8 mouse cellular contexts compared by ENCODE assay signal in genomic region chr6:121635878-121636371, GRCm38 (mm10). TPM values are rescaled to one million over a fixed set of nuclear protein-coding genes. Genes with fewer than 3 reads are reported as not detected.
DNase-seq lines count a peak whose midpoint lies in the region; ATAC-seq and TF ChIP-seq lines count a peak whose summit lies in the region.

No protein-coding gene starts in this region.

- H3K4me2 ChIP-seq in hindbrain, postnatal 0 days (ENCODE audit: low read depth, low read length), result peak overlapping the region; percentile 53
- H3K4me2 ChIP-seq in limb, embryonic 11.5 days (ENCODE audit: low read depth, severe bottlenecking), result peak overlapping the region; percentile 21; the same call in 1 of the 2 replicates
- peak overlapping the region; percentile 53 for H3K4me2 ChIP-seq in neural tube, embryonic 15.5 days

- no peak for TF ChIP-seq CTCF in hindbrain, postnatal 0 days (IDR thresholded peaks at IDR 0.05; ENCODE audit: low read depth)

- peak; percentile 7 for DNase-seq in layer of hippocampus, adult 11-12 months (ENCODE audit: low spot score)
- DNase-seq in layer of hippocampus, adult 9-10 months (ENCODE audit: low spot score), result no peak
- peak; percentile 67 for DNase-seq in embryo, embryonic 11 days
- DNase-seq in hindbrain, postnatal 0 days (ENCODE audit: low spot score), result peak; percentile 28
- DNase-seq in limb, embryonic 11.5 days (ENCODE audit: low spot score), result peak; percentile 63
- DNase-seq in natural killer cell, adult 2 months (ENCODE audit: low spot score in 2 of 2), result no peak
- no peak for DNase-seq in spleen, postnatal 14 days (ENCODE audit: low spot score in 2 of 2)

- H3K36me3 ChIP-seq in hindbrain, postnatal 0 days (ENCODE audit: insufficient read depth, low read length), result no peaks in the 10 kb centered on the region
- H3K36me3 ChIP-seq in limb, embryonic 11.5 days (ENCODE audit: control insufficient read depth, insufficient read depth, low read length), result no peaks in the 10 kb centered on the region
- H3K36me3 ChIP-seq in neural tube, embryonic 15.5 days, result no peaks in the 10 kb centered on the region

- H3K27me3 ChIP-seq in hindbrain, postnatal 0 days (ENCODE audit: insufficient read depth, low read length), result no peaks in the 10 kb centered on the region
- H3K27me3 ChIP-seq in limb, embryonic 11.5 days (ENCODE audit: control insufficient read depth, insufficient read depth, low read length), result no peaks in the 10 kb centered on the region
- H3K27me3 ChIP-seq in neural tube, embryonic 15.5 days (replicated peaks), result no peaks in the 10 kb centered on the region

- H3K9ac ChIP-seq in hindbrain, postnatal 0 days (replicated peaks; ENCODE audit: low read length), result no peak overlapping the region
- 0 out of 2 replicates have a peak overlapping the region, but pooled peaks have one; percentile 8 for H3K9ac ChIP-seq in limb, embryonic 11.5 days (ENCODE audit: low read length)
- no peak overlapping the region for H3K9ac ChIP-seq in neural tube, embryonic 15.5 days (replicated peaks)

- no peak overlapping the region for H3K27ac ChIP-seq in hindbrain, postnatal 0 days
- H3K27ac ChIP-seq in limb, embryonic 11.5 days (replicated peaks; ENCODE audit: low read depth, low read length), result no peak overlapping the region
- H3K27ac ChIP-seq in neural tube, embryonic 15.5 days (replicated peaks), result no peak overlapping the region

- H3K4me1 ChIP-seq in hindbrain, postnatal 0 days (ENCODE audit: insufficient read depth, low read length), result peaks cover 3% of the 10 kb centered on the region; the same call in 1 of the 2 replicates
- H3K4me1 ChIP-seq in limb, embryonic 11.5 days (ENCODE audit: control insufficient read depth, insufficient read depth, low read length), result no peaks in the 10 kb centered on the region
- H3K4me1 ChIP-seq in neural tube, embryonic 15.5 days, result peaks cover 7% of the 10 kb centered on the region; the same call in 1 of the 2 replicates

- H3K9me3 ChIP-seq in hindbrain, postnatal 0 days (ENCODE audit: low read length), result no peaks in the 10 kb centered on the region
- no peaks in the 10 kb centered on the region for H3K9me3 ChIP-seq in limb, embryonic 11.5 days (ENCODE audit: control insufficient read depth, low read length)
- H3K9me3 ChIP-seq in neural tube, embryonic 15.5 days (replicated peaks), result no peaks in the 10 kb centered on the region

- peak overlapping the region; percentile 25 for H3K4me3 ChIP-seq in hindbrain, postnatal 0 days (ENCODE audit: low read length)
- peak overlapping the region; percentile 5; the same call in 1 of the 2 replicates for H3K4me3 ChIP-seq in limb, embryonic 11.5 days (ENCODE audit: low read depth, low read length)
- H3K4me3 ChIP-seq in neural tube, embryonic 15.5 days (replicated peaks), result peak overlapping the region; percentile 25

- WGBS in hindbrain, postnatal 0 days, result 8% methylated on average over 12 of the region's 12 CpGs
- 4% methylated on average over 12 of the region's 12 CpGs for whole genome bisulfite sequencing in limb, embryonic 11.5 days
- 5% methylated on average over 12 of the region's 12 CpGs for WGBS in neural tube, embryonic 15.5 days

- peak; percentile 32; the same call in 1 of the 2 replicates for ATAC-seq in hindbrain, postnatal 0 days
- peak; percentile 66; the same call in 1 of the 2 replicates for ATAC-seq in limb, embryonic 11.5 days (ENCODE audit: insufficient number of reproducible peaks, low FRiP score, low TSS enrichment, low read depth)
- ATAC-seq in neural tube, embryonic 15.5 days (ENCODE audit: low FRiP score), result peak; percentile 78

RNA-seq across cellular contexts. Expression of gene A2m, which starts 0.7 kb away (rescaled TPM):
- 14.2 and 15.1 TPM in 2 replicates for total RNA-seq in hindbrain, postnatal 0 days (2014; rRNA removed)
- 13.2 and 14.3 TPM in 2 replicates for polyA plus RNA-seq in hindbrain, postnatal 0 days (2015; fragmentation: Nextera tagmentation; extraction: Ambion mirVana)
- polyA plus RNA-seq in limb, embryonic 11.5 days (2014; fragmentation: Nextera tagmentation; extraction: Ambion mirVana), result 1.5 and 2.1 TPM in 2 replicates
- polyA plus RNA-seq in neural tube, embryonic 15.5 days (2015; fragmentation: Nextera tagmentation; extraction: Ambion mirVana), result 12.8 and 14.2 TPM in 2 replicates

Comparison
In these comparisons a context has a peak if more than half of its experiments do, and no peak if none do; other contexts are left out.
1. DNase-seq: peak in layer of hippocampus, adult 11-12 months (single experiment), embryo, embryonic 11 days (single experiment), hindbrain, postnatal 0 days (single experiment) and limb, embryonic 11.5 days (single experiment); none in layer of hippocampus, adult 9-10 months (single experiment), natural killer cell, adult 2 months (0 of 2) and spleen, postnatal 14 days (0 of 2).
2. Peak in every context shown above with its lines, with median percentiles within 50 percentile points of each other: ATAC-seq, H3K4me2 ChIP-seq and H3K4me3 ChIP-seq.